Comparison of ENCODE assay signal across 17 mouse cellular contexts in the genomic region with DNA sequence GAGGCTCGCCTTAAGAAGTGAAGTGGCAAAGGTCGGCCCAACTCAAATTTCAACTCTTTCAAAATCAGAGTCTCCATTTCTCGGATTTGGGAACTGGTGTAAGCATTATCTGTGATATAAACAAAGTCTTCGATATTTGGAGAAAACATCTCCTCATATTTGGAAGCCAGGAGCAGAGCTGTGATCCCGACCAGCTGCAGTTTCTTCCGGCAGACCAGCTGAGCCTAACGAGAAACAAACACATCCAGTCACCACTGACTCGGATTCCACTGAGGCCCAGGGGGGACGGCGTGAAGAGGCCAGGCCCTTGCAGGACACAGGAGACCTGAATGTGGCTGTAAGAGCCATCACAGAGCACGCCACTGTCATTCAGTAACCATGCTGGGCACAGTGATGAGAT.
"Had no signal": no experiment of that assay in that cellular context is flagged by ENCODE, and none has a peak within 500 bp of the region (broad histone marks: within the 10 kb centered on the region; RNA-seq: fewer than 3 reads in every experiment).

No protein-coding gene starts in this region.

- H3K9ac ChIP-seq: hindbrain, embryonic 15.5 days; midbrain, embryonic 12.5 days; neural tube, embryonic 13.5 days; stomach, embryonic 15.5 days had no signal

- H3K27ac ChIP-seq: hindbrain, embryonic 15.5 days; left cerebral cortex, adult 2 months; limb, embryonic 10.5 days; macrophage; midbrain, embryonic 12.5 days; neural tube, embryonic 13.5 days; stomach, embryonic 15.5 days had no signal

- H3K4me2 ChIP-seq: hindbrain, embryonic 15.5 days; liver, embryonic 11.5 days; midbrain, embryonic 12.5 days; neural tube, embryonic 13.5 days; stomach, embryonic 15.5 days had no signal

- ATAC-seq: midbrain, embryonic 16.5 days had no signal

- H3K27me3 ChIP-seq: hindbrain, embryonic 15.5 days; megakaryocyte, embryonic 14.5 days; midbrain, embryonic 12.5 days; neural tube, embryonic 13.5 days; stomach, embryonic 15.5 days had no signal

- H3K9me3 ChIP-seq: hindbrain, embryonic 15.5 days; limb, embryonic 10.5 days; megakaryocyte, embryonic 14.5 days; midbrain, embryonic 12.5 days; neural tube, embryonic 13.5 days; stomach, embryonic 15.5 days had no signal

- DNase-seq: kidney, adult 18-20 months; kidney, postnatal 14 days; retina, postnatal 1 day; right cerebral cortex, postnatal 4 days; spleen, adult 18-20 months; thymus, adult 2 months; thymus, postnatal 25 days had no signal

- H3K4me1 ChIP-seq: hindbrain, embryonic 15.5 days; limb, embryonic 10.5 days; megakaryocyte, embryonic 14.5 days; midbrain, embryonic 12.5 days; neural tube, embryonic 13.5 days; stomach, embryonic 15.5 days had no signal

- H3K4me3 ChIP-seq: hindbrain, embryonic 15.5 days; left cerebral cortex, adult 2 months; limb, embryonic 10.5 days; megakaryocyte, embryonic 14.5 days; midbrain, embryonic 12.5 days; neural tube, embryonic 13.5 days; stomach, embryonic 15.5 days had no signal
